Mouse (Mus musculus) lung, postnatal 0 days (tissue): Measurements from ENCODE around the gene Iah1. TPM values are rescaled to one million over a fixed set of nuclear protein-coding genes. Genes with fewer than 3 reads are reported as not detected.
A peak's percentile ranks its signal among the peaks of the same experiment; 100 is the strongest.

ENCODE experiments used
- ATAC-seq: fragments of 200-750 bp; cut with Nextera tagmentation; 2 replicates; pipeline ENCODE4 v1.8.0; 2017; ENCODE audit warnings: moderate library complexity
- DNase-seq: peaks from one replicate; pipeline ENCODE4 v3.0.0-alpha.2; 2016; ENCODE audit warnings: low spot score
- H3K27ac ChIP-seq: fragments of 300-500 bp; sonication (generic); 2 replicates; pipeline ENCODE4 v1.5.1; 2014; ENCODE audit warnings: antibody characterized with exemption, mild to moderate bottlenecking, low read length, mixed read lengths
- H3K27me3 ChIP-seq: fragments of 300-500 bp; sonication (generic); replicated peaks from 2 replicates; pipeline ENCODE4 v1.6.1; 2014; ENCODE audit warnings: low read length, mixed read lengths; ENCODE audit not compliant: insufficient read depth
- H3K36me3 ChIP-seq: fragments of 300-500 bp; sonication (generic); 2 replicates; pipeline ENCODE4 v1.6.1; 2014; ENCODE audit warnings: low read length, mixed read lengths; ENCODE audit not compliant: insufficient read depth
- H3K4me1 ChIP-seq: fragments of 300-500 bp; sonication (generic); 2 replicates; pipeline ENCODE4 v1.6.1; 2014; ENCODE audit warnings: antibody characterized with exemption, low read depth, low read length, mixed read lengths; ENCODE audit not compliant: insufficient read depth
- H3K4me2 ChIP-seq: fragments of 300-500 bp; sonication (generic); replicated peaks from 2 replicates; pipeline ENCODE4 v1.6.1; 2014; ENCODE audit warnings: low read depth, mild to moderate bottlenecking, low read length, moderate library complexity, mixed read lengths
- H3K4me3 ChIP-seq: fragments of 300-500 bp; sonication (generic); 2 replicates; pipeline ENCODE4 v1.5.1; 2014; ENCODE audit warnings: low read depth, low read length
- H3K9ac ChIP-seq: fragments of 300-500 bp; sonication (generic); replicated peaks from 2 replicates; pipeline ENCODE4 v1.6.1; 2014; ENCODE audit warnings: low read depth, mild to moderate bottlenecking
- H3K9me3 ChIP-seq: fragments of 300-500 bp; sonication (generic); 2 replicates; pipeline ENCODE4 v1.6.1; 2016; ENCODE audit warnings: low read length, mixed read lengths
- CTCF ChIP-seq: IDR thresholded peaks from 2 replicates; pipeline ENCODE4 v1.5.1; 2016; ENCODE audit warnings: antibody characterized with exemption, mild to moderate bottlenecking
- EP300 ChIP-seq: IDR thresholded peaks from 2 replicates; pipeline ENCODE4 v1.6.1; 2016; ENCODE audit warnings: antibody characterized with exemption, mild to moderate bottlenecking, control low read depth
- WGBS: fragments of 180-500 bp; shearing (Covaris S2); extraction: QIAGEN DNeasy Blood & Tissue Kit; methylation state at CpG from one replicate; pipeline ENCODE4 v1.1.7; 2014; 5-methylcytosine and 5-hydroxymethylcytosine counted together
- polyA plus RNA-seq: library from polyadenylated mRNA; unstranded; fragments of >200 nt; fragmentation: Nextera tagmentation; extraction: Ambion mirVana; gene quantifications from 2 replicates; pipeline ENCODE4 v1.2.1, GENCODE M21; 2015

Iah1 gene
- polyA plus RNA-seq, 1 experiment from 2014 or later: 112 TPM

DNA sequence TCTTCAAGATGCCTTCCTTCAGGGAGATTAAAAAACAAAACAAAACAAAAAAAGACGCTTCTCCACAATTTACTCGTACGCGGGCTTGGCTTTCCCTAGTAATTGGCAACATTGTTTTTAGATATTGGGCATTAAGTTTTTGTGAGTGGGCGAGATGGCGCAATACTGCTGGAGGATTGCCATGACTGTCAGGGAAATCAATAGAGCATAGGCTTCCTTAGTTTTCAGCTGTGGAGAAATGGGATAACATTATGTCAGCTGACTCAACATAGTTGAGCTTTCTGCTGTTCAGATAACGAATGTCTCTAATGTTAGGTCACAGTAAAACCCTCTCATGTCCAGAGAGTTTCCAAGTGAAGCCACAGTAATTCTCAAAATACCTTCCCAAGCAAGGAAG lies 678 bp downstream of the Iah1 start:
- peak overlapping the region; percentile 82 for H3K4me2 ChIP-seq
- H3K4me3 ChIP-seq: peak overlapping the region; percentile 81
- no peaks in the 10 kb centered on the region for H3K27me3 ChIP-seq
- H3K9me3 ChIP-seq: no peaks in the 10 kb centered on the region
- 18% methylated on average over 7 of the region's 7 CpGs for WGBS
- H3K4me1 ChIP-seq: peaks cover 6% of the 10 kb centered on the region; the same call in 1 of the 2 replicates
- peaks cover 10% of the 10 kb centered on the region; the same call in 1 of the 2 replicates for H3K36me3 ChIP-seq
- no peak for TF ChIP-seq EP300
- no peak for TF ChIP-seq CTCF
- ATAC-seq: 0 out of 2 replicates have a peak, but pooled peaks have one; percentile 10
- peak overlapping the region; percentile 84 for H3K27ac ChIP-seq
- H3K9ac ChIP-seq: peak overlapping the region; percentile 63
- peak; percentile 55 for DNase-seq

DNA sequence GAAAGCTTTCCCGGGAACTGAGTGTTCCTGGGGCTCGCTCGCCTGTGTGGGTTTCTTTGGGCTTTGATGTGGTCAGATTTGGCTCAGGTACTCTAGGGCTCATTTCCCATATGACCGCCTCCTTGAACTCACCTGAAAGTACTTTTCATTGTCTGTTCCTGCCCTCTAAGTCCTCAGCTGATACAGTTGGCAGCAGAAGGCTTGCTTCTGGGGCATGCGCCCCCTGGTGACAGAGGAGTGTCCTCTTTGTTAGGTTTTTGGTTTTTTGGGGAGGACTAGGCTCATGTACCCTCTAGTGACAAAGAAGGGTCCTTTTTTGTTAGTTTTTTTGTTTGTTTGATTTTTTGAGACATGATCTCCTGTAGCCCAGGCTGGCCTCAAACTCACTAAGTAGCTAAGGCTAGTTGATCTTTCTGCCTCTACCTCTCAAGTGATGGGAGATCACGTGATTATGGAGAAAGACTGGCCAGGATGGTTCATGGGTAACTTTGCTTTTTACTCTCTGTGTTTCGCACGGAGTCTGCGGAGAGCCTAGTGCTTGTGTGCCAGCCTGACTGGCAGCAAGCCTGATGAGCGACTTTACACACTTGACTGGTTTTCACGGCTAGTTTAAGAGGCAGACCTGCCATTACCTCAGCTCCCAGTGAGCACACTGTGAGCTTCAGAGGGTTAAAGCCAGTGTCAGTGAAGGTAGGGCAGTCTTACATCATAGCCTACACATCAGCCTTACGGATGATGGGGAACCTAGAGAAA lies 2.1 kb downstream of the Iah1 start:
- Histone ChIP-seq H3K27ac (no peak overlapping the region), H3K4me2 (no peak overlapping the region), H3K9ac (no peak overlapping the region), H3K36me3 (peaks cover 10% of the 10 kb centered on the region; the same call in 1 of the 2 replicates), H3K27me3 (no peaks in the 10 kb centered on the region), H3K9me3 (no peaks in the 10 kb centered on the region), H3K4me1 (peaks cover 6% of the 10 kb centered on the region; the same call in 1 of the 2 replicates), H3K4me3 (no peak overlapping the region)
- DNase-seq (peak; percentile 82), ATAC-seq (0 out of 2 replicates have a peak, but pooled peaks have one; percentile 8)
- TF ChIP-seq EP300: no peak
- TF ChIP-seq CTCF: peak; percentile 84
- 70% methylated on average over 12 of the region's 12 CpGs for WGBS

DNA sequence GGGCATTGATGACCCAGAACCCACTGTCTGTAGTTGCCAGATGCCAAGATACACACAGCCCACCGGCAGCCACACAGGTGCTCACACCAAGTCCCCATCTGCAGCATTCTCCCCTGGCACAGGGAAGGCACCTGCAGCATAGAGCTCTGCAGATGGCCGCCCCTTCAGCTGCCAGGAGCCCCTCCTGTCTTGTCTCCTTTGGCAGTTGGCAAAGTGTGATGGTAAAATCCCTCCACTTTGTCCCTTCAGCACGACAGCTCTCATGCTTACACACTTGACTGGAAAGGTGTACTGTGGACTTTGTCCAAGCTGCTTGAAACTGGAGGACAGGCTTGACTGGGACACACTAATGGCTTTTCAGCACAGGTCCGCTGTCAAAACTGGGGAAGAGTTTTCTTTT lies 4.1 kb downstream of the Iah1 start:
- H3K4me1 ChIP-seq: peaks cover 6% of the 10 kb centered on the region; the same call in 1 of the 2 replicates
- H3K27me3 ChIP-seq: no peaks in the 10 kb centered on the region
- DNase-seq (peak; percentile 52), ATAC-seq (no peak; the same call in 1 of the 2 replicates)
- TF ChIP-seq EP300 (no peak), CTCF (no peak)
- 52% methylated on average over 4 of the region's 4 CpGs for WGBS
- H3K4me2 ChIP-seq: no peak overlapping the region
- no peaks in the 10 kb centered on the region for H3K9me3 ChIP-seq
- H3K9ac ChIP-seq: no peak overlapping the region
- H3K27ac ChIP-seq: no peak overlapping the region
- no peak overlapping the region for H3K4me3 ChIP-seq
- 0 out of 2 replicates have a peak, but pooled peaks cover 7% of the 10 kb centered on the region for H3K36me3 ChIP-seq

DNA sequence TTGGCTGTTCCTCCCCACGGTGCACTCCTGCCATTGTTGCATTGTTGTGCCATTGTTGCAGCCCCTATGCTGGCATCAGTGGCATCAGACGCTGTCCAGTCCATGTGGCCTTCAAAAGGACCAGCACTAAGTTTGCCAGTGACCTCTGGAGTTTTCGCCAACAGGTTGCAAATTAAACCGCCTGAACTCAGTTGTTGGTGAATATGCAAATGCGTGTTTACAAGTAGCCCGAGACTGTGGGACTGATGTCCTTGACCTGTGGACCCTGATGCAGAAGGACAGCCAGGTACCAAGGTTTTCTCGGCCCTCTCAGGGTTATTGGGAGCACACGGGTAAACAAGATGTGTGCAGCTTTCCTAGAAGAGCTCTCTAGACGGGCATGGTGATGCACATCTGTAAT lies 5.0 kb downstream of the Iah1 start:
- no peak for TF ChIP-seq EP300
- no peak for TF ChIP-seq CTCF
- no peak overlapping the region for H3K27ac ChIP-seq
- H3K4me1 ChIP-seq: peaks cover 6% of the 10 kb centered on the region; the same call in 1 of the 2 replicates
- H3K4me2 ChIP-seq: no peak overlapping the region
- 0 out of 2 replicates have a peak, but pooled peaks cover 9% of the 10 kb centered on the region for H3K36me3 ChIP-seq
- H3K9ac ChIP-seq: no peak overlapping the region
- WGBS: 75% methylated on average over 9 of the region's 9 CpGs
- no peak overlapping the region for H3K4me3 ChIP-seq
- H3K27me3 ChIP-seq: no peaks in the 10 kb centered on the region
- DNase-seq (no peak), ATAC-seq (no peak)
- H3K9me3 ChIP-seq: no peaks in the 10 kb centered on the region

DNA sequence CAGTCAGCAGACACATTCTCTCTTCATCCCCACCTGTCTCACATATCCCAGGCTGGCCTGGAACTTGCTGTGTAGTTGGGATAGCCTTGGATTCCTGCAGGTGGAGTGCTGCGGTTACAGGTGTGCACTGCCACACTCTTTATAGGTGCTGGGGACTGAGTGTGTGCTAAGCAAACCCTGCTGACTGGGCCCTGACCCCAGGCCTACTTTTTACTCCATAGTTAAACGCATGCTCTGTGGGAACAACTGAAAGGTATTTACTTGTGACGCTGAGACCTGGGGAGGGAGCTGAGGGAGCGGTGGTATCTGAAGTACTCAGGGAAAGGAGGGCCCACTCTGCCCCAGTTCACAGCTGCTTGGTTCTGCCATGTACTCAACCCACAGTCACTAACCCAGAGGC lies 6.1 kb downstream of the Iah1 start:
- TF ChIP-seq CTCF: no peak
- TF ChIP-seq EP300: no peak
- Histone ChIP-seq H3K36me3 (peaks cover 9% of the 10 kb centered on the region; the same call in 1 of the 2 replicates), H3K27me3 (no peaks in the 10 kb centered on the region), H3K9ac (no peak overlapping the region), H3K4me2 (no peak overlapping the region), H3K4me1 (peaks cover 3% of the 10 kb centered on the region; the same call in 1 of the 2 replicates), H3K9me3 (no peaks in the 10 kb centered on the region), H3K4me3 (no peak overlapping the region), H3K27ac (no peak overlapping the region)
- DNase-seq: no peak
- 76% methylated on average over 4 of the region's 4 CpGs for WGBS
- ATAC-seq: no peak

DNA sequence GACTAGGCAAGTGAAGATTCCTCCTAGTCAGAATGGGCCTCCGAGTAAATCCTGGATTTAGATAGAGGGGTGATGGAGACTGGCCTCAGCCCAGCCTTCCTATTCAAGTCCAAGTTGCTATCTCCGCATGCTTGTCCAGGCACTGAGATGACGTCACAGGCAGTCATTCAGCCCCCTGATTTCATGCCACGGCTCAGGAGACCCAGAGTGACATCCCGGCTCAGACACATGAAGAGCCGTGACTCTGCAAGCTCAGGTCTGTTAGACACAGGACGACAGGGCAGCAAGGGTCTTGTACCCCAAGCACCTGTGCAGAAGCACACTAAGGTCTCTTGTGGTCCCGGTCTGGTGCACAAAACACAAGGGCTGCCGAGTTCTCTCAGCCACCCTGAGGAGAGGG lies 6.7 kb downstream of the Iah1 start:
- WGBS: 88% methylated on average over 9 of the region's 9 CpGs
- Histone ChIP-seq H3K9me3 (no peaks in the 10 kb centered on the region), H3K27me3 (no peaks in the 10 kb centered on the region), H3K4me2 (no peak overlapping the region), H3K4me3 (no peak overlapping the region), H3K9ac (no peak overlapping the region), H3K36me3 (peaks cover 9% of the 10 kb centered on the region; the same call in 1 of the 2 replicates), H3K27ac (no peak overlapping the region), H3K4me1 (no peaks in the 10 kb centered on the region)
- TF ChIP-seq EP300 (no peak), CTCF (no peak)
- DNase-seq: no peak
- ATAC-seq: no peak
